Mouse (Mus musculus): ENCODE data around the gene Dffb. TPM values are rescaled to one million over a fixed set of nuclear protein-coding genes. Genes with fewer than 3 reads are reported as not detected.
"Not testable (repeated sequence)": the region's sequence is repeated elsewhere in the genome, so short reads cannot be mapped to it uniquely, and the experiment has no call there.

Gene Dffb
- total RNA-seq, 2 experiments from 2014 or later: 11.1 to 12.7 TPM

DNA sequence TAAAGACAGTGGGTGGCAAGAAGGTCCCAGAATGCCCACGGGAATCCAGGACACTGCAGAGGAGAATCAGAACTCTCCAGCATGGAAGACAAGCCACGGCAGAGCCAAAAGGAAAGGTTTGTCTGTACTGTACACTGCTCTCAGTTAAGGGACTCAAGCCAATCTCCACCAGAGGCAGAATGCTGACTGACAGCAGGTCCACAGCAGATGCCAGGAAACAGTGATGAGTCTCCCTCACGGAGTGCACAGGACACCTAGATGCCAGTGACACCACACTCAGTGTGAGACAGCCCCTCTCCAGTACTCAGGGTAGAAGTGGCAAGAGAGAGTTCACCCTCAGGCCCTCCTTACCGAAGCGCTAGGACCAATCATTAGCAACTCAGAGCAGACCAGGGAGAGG lies 8.3 kb downstream of the Dffb start:
- no peak for DNase-seq (ENCODE audit: low spot score in 2 of 2)

DNA sequence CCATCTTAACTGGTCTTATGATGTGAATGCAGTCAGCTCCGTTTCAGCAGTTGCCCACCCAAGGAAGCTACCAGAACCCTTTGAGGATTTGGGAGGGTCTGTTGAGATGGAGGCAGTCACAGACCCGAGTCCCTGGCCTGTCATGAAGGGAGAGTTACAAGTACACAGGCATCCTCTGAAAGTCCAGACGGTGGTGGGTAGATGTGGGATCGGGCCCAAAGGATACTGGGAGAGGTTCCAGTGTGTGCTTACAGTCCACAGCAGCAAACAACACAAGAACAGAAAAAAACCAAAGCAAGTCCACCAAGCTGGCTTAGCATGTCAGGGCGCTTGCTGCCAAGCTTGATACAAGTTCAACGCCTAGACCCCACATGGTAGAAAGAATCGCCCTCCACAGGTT lies 12.3 kb downstream of the Dffb start:
- DNase-seq (ENCODE audit: low spot score in 2 of 2): peak; percentile 52 to 57

DNA sequence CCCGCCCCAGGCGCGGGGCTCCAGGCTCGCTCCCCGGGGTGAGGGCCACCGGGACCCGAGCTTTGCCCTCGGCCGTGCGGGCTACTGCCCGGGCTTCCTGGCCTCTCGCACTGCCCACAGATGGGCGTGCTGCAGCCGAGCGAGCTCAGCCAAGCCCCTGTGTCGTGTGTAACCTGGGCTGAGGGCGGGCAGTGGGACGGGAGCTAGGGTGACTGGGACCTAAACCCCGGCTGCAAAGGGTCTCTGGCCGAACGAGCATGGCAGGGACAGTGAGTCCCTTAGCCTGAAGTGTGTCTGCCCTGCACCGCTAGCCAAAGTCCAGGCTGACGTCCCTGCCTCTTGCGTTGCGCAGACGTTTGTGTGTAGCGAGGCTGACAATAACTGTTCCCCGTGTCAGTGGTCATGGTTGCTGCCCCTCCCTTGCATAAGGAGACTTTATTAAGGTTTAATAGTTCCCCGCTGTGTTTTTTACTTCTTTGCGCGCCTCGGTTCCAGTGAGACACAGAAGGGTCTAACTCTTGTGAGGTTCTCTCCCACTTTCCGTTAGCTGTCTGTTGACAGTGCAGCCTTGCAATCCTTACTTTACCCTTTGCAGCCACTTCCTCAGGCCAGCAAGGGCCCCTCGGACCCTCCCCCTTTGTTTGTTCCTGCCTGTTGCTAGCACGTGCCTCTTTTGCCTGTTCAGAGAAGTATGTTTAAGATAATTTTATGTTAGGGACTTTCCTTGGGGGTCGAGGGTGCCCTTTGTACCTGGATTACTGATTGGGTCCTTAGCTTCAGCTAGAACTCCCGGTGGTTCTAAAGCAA lies 17.3 kb downstream of the Dffb start:
- DNase-seq (ENCODE audit: low spot score in 2 of 2): no peak

DNA sequence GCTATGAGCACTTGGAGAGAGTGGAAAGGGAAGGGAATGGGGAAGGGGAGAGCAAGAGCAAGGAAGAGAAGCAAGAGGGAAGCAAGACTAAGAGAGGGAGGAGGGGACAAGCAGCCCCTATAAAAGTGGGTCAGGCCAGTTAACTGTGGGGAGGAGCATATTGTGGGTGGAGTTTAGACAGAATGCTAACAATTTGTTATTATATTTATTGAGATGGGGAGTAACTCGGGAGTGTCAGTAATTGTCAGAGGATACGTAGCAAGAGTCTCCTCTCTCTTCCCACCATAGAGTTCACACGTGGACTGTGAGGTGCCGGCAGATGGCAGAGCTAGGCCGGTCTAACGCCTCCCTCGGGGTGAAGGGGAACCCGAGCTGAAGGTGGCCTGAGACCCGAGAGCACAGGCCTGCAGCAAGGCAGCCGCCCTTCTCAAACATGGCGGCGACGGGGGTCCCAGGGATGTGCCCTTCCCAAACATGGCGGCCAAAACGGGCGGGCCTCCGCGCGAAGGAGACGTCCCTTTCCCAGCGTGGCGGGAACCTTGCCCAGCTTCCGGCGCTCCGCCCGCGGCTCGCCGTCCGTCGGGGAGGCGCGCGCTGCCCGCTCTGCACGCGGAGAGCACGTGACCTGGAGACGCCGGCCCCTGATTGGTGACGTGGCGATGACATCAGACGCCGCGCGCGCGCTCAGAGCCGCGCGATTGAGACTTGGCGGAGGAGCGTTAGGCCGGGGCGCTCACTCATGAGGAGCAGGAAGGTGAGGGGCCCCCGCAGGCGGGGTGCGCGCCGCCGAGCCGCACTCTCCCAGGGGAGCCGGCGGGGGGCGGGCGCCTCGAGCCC lies 18.1 kb downstream of the Dffb start, which contains the start of gene A430005L14Rik:
A430005L14Rik (plus strand) TSS at position 669 of the 837 bp plus-strand sequence.
- peak; percentile 98 for DNase-seq (ENCODE audit: low spot score in 2 of 2)

DNA sequence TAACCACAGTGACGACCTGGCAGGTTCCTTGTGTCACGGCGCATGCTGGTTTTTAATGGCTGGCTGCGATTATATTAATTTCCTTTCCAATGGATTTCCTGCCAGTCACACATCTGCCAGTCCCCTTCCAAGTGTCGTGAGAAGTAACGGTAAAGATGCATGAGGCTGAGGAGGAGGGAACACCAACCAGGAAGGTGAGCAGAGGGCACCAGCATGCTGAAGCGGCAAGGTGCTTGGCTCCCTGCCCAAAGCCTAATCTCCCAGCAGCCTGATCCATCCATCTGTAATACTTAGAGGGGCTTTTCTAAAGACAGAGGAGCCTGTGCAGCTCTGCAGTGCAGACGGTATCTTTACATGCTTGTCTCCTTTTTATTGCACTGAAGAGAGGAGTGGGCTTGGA lies 19.3 kb downstream of the Dffb start:
- DNase-seq (ENCODE audit: low spot score in 2 of 2): no peak

DNA sequence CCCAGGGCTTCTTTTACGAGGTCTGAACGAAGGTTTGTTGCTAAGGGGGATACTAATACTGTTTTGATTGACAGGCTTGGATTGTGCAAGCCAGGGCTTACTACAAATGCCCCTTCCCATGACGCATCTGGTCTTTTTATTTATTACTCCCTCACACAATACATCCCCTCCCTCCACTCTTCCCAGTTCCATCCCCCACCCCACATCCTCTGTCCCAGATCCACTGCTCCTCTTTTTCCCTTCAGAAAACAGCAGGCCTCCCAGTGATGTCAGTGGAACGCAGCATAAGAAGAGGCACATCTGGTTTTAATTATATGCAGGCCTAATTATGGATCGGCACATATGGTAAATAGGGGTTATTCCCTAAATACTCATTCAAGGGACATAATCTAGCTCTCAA lies 23.2 kb downstream of the Dffb start:
- DNase-seq (ENCODE audit: low spot score in 2 of 2): no peak

DNA sequence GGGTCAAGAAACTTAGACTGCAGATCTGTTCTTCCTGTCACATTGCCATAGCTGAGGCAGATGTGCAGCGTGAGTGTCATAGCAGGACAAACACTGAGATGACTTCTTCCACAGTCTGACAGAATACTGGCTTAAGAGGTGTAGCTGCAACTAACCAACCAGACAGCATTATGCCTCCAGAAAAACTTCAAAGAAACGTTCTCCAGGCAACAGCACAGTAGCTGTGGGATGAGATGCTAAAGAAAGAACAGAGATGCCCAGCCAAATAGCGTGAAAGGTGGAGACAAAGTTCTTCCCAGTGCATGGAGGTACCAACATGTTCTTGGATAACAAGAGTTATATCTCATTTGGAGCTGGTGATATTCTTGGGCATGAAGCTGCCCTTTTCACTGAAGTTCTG lies 23.8 kb downstream of the Dffb start:
- DNase-seq (ENCODE audit: low spot score in 2 of 2): no peak

DNA sequence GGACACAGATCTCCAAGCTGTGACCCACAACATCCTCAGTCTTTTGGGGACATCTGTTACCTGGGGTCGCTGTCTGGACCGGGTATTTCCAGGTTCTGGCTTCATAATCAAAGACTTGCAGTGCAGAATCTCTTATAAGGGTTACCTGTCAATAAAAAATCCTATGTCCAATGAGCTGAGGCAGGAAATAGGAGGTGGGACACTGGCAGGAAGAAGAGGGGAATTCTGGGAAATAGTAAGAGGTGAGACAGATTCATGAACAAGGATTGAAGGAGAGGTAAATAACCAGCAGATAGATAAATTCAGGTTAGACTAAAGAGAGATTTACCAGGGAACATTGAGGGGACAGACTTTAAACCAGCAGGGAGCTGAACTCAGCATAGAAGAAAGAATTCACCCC lies 24.6 kb downstream of the Dffb start:
- no peak for DNase-seq (ENCODE audit: low spot score in 2 of 2)

DNA sequence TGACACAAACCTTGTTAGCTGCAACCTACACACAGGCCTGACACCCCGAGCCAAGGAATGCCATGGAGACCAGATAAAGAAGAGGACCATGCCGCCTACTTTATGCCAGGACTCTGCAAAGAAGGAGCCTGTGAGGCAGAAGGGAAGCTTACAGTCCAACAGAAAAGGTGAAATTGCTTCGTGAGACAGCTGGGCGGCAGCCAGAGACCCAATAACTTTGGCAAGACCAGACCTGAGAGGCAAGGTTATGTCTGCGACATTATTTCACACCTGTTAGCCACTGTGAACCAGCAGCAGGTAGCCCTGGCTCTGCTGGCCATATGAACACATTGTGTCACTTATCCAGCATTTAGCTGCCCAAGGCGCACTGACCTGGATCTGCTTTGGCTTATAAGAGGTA lies 29.2 kb downstream of the Dffb start:
- DNase-seq (ENCODE audit: low spot score in 2 of 2): no peak

DNA sequence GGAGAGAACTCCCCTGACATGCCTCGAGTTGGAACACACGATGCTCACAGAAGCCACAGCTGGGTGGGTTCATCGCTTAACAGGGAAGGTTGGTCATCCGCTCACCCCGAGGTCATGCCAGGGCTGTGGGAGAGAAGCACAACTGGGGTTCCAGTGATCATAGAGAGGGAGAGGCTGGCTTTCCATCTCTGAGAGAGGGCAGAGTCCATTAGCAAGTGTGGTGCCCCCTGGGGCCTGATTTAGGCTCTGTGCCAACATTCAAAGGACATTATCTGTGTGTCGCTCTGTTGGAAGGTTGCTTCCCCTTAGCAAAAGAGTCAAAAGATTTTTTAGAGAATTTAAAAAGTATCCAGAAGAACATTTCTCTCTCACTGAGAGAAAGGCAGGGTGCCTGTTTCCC lies 30.7 kb downstream of the Dffb start:
- DNase-seq (ENCODE audit: low spot score in 2 of 2): no peak

DNA sequence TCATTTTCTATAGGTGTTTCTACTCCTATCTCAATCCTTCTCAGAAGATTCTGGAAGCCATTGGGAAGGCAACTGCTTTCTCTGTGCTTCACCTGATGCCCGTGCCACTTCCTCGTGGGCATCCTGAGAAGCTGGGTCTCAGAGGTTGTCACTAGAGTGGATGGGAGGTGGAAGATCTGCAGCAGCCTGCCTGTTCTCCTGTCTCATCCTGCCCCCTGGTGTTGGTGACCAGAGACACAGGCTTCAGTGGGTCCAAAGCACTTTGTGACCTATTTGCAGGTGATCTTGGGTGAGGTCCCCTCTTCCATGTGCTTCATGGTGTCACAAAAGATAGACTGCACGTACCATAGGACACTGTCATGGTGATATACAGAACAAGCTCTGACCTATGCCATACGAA lies 31.7 kb downstream of the Dffb start:
- peak in 1 of 2 experiments; percentile 63 for DNase-seq (ENCODE audit: low spot score in 2 of 2)

DNA sequence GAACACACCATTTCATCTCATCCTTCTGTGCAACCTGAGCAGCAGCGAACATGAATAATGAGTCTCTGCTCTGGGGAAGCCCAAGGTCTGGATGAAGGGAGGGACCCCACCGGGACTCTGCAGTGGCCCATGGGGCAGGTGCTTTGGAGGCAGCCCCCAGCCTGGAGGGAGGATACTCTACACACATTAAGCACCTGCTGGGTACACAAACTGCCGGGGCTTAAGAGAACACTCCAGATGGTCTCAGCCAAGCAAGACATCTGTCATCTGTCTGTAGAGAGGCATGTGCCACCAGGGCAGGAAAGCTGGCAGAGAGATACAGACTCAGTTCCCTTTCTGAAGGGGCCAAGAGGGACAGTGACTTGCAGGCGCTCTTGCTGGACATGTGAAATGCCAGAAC lies 45.0 kb downstream of the Dffb start:
- DNase-seq (ENCODE audit: low spot score in 2 of 2): peak; percentile 50 to 82

DNA sequence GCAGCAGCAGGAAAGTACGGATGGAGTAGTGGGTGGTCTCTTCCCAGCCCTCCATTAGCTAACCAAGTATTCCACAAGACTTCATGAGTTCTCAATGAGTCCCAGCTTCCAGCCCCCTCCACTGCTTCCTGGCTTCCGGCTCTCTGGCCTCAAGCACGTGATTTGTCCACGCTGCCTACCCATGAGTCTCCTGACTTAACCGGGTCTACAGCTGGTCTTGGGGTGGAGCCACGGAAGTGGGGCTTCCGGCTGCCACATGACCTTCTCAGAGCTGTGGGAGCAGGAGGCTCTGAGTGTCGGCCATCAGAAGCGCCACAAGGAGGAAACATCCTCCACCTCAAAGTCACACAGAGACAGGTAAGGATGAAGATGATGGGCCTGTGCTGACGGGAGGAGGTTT lies 45.5 kb downstream of the Dffb start:
- DNase-seq (ENCODE audit: low spot score in 2 of 2): no peak

DNA sequence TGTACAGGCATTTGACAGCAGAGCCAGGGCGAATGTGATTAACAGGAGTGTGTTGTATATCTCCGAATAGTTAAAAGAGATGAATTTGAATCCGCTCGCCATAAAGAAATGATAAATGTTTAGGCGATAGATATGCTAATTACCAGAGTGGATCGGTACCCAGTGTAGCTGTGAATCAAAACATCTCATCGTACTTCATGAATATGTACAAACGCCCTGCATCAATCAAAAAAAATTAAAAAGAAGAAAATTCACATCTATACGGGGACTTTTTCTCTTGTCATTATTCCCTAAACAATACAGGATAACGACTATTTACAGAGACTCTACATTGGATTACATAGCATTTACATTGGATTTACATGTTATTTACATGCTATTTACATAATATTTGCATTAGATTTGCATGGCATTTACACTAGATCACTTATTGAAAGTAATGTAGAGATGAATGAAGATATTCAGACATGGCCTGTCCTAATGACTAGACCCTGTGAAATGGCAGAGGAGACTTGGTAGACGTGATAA lies 46.1 kb downstream of the Dffb start:
- no peak for DNase-seq (ENCODE audit: low spot score in 2 of 2)

DNA sequence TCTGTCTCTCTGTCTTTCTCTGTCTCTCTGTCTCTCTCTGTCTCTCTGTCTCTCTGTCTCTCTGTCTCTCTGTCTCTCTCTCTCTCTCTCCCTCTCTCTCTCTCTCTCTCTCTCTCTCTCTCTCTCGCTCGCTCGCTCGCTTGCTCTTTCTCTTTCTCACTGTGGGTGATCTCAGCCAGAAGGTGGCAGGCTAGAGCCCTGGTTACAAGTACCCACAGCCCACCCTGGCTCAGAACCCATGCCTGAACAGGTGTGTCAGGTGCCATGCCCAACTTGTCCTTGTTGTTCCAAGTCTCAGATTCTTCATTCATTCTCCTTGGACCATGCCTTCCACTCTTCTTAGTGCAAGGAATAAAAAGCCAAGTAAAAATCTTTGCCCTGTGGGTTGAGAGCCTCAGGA lies 52.8 kb downstream of the Dffb start:
- not testable (repeated sequence) for DNase-seq (ENCODE audit: low spot score in 2 of 2)

DNA sequence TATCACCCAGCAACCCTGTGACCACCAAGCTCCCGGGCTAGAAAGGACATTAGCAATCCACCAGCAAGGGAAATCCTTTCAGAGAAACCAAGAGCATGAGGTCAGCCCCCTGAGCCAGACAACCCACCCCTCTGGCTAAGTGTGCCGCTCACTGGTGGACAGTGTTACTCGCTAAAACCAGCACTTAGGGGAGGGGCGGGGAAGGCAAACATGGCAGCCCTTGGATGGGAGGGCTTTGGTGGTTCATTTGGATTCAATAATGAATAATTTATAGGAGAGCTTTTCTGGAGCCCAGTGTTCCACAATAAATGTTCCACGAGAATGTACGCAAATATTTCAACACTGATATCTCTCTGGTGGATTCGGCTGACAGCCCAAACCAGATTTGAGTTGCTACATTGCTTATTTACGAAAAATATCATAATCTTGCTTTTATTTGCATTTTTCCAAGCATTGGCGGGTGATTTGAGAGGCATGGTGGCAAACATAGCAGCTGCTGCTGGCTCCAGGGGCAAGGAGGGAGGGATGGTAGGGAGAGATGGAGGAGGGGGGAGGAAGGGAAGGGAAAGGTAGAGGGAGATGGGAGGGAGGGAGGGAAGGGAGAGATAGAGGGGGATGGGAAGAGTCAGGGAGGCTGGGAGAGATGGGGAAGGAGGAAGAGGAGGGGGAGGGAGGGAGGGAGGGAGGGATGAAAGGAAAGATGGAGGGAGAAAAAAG lies 54.3 kb downstream of the Dffb start:
- DNase-seq (ENCODE audit: low spot score in 2 of 2): no peak

DNA sequence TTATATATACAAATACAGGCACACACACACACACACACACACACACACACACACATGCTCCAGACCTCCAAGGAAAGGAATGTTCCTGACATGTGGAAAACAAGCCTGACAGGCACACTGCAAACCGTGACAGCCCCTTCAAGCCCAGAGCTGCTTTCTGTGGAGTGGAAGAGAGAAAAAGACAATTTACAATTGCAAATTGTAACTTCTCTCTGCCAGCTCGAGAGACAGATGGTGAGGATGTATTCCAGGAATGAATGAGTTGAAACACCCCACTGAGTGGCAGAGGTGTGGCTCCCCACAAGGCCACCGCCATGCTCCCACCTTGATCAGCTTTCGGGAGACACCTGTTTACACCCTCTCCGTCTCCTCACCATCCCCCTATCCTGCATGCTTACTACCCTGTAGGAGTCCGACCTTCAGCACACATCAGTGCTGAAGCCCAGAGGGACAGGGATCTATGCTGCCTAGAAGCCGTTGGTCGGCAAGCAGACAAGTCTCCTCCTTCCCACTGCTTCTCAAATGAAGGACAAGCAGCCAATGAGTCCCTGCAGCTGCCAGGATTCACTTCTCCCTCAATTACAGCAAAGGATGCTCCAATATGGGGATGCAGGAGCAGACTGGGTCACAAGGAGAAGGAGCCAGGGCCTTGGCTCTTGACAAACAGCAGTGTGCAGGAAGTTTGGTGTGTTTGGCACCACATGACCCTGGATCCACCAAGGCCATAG lies 57.0 kb downstream of the Dffb start:
- peak in 1 of 2 experiments; percentile 45 for DNase-seq (ENCODE audit: low spot score in 2 of 2)
